Mouse (Mus musculus) spleen, adult 2 months (tissue): ENCODE results near the gene En2.

Experiments used
- CTCF ChIP-seq: fragments of 200-500 bp; IDR thresholded peaks from 2 replicates; pipeline ENCODE4 v1.5.1; 2011; ENCODE audit warnings: mild to moderate bottlenecking, inconsistent platforms; ENCODE audit not compliant: insufficient read depth, insufficient read length, insufficient replicate concordance; ENCODE audit errors: extremely low read depth
- POLR2A ChIP-seq: fragments of 200-500 bp; IDR thresholded peaks from 2 replicates; pipeline ENCODE4 v1.6.1; 2011; ENCODE audit warnings: low read depth, low read length, inconsistent platforms

GRCm38 (mm10) chr5:28117882-28118530 lies 47.5 kb upstream of the En2 start:
- no peak for TF ChIP-seq CTCF
- TF ChIP-seq POLR2A, result no peak
